8 mouse cellular contexts compared by ENCODE assay signal in genomic region chr4:150396826-150397620, GRCm38 (mm10).
DNase-seq lines count a peak whose midpoint lies in the region; ATAC-seq and TF ChIP-seq lines count a peak whose summit lies in the region.

No protein-coding gene starts in this region.

- no peak overlapping the region for H3K4me3 ChIP-seq in heart, embryonic 10.5 days
- no peak overlapping the region for H3K4me3 ChIP-seq in cortical plate, adult 2 months (ENCODE audit: insufficient read depth, low read length)
- H3K4me3 ChIP-seq in hindbrain, embryonic 11.5 days (ENCODE audit: low read depth, low read length) = no peak overlapping the region
- H3K4me3 ChIP-seq in liver, embryonic 12.5 days = no peak overlapping the region
- no peak overlapping the region for H3K4me3 ChIP-seq in stomach, embryonic 14.5 days (ENCODE audit: low read depth, low read length)

- no peaks in the 10 kb centered on the region for H3K9me3 ChIP-seq in heart, embryonic 10.5 days
- H3K9me3 ChIP-seq in hindbrain, embryonic 11.5 days (ENCODE audit: control insufficient read depth, low read length) = no peaks in the 10 kb centered on the region
- no peaks in the 10 kb centered on the region for H3K9me3 ChIP-seq in liver, embryonic 12.5 days (replicated peaks)
- no peaks in the 10 kb centered on the region for H3K9me3 ChIP-seq in stomach, embryonic 14.5 days (ENCODE audit: control insufficient read depth, low read depth, low read length)

- WGBS in heart, embryonic 10.5 days = 39% methylated on average over 13 of the region's 13 CpGs
- 23% methylated on average over 13 of the region's 13 CpGs for WGBS in hindbrain, embryonic 11.5 days
- 47% methylated on average over 13 of the region's 13 CpGs for WGBS in liver, embryonic 12.5 days (ENCODE audit: insufficient replicate concordance)
- WGBS in stomach, embryonic 14.5 days = 22% methylated on average over 13 of the region's 13 CpGs

- DNase-seq in heart, embryonic 10.5 days (ENCODE audit: low spot score) = no peak
- no peak for DNase-seq in heart, adult 8-10 months (ENCODE audit: low spot score)
- peak; percentile 57 for DNase-seq in hindbrain, embryonic 11.5 days (ENCODE audit: low spot score)
- no peak for DNase-seq in cerebellum, postnatal 4 days (ENCODE audit: low spot score in 2 of 2)
- DNase-seq in cerebellum, adult 9-11 months = no peak

- peak overlapping the region; percentile 74 for H3K27ac ChIP-seq in heart, embryonic 10.5 days
- peak overlapping the region; percentile 38; the same call in 1 of the 2 replicates for H3K27ac ChIP-seq in cortical plate, adult 2 months (ENCODE audit: insufficient read depth, low read length)
- H3K27ac ChIP-seq in hindbrain, embryonic 11.5 days (ENCODE audit: low read depth, low read length) = peak overlapping the region; percentile 79
- peak overlapping the region; percentile 6; the same call in 1 of the 2 replicates for H3K27ac ChIP-seq in liver, embryonic 12.5 days
- H3K27ac ChIP-seq in stomach, embryonic 14.5 days (ENCODE audit: low read length) = peak overlapping the region; percentile 71

- no peak for TF ChIP-seq POLR2A in cortical plate, adult 2 months (IDR thresholded peaks at IDR 0.05; ENCODE audit: extremely low read depth, insufficient read depth, low read length)

- peaks cover 87% of the 10 kb centered on the region for H3K4me1 ChIP-seq in heart, embryonic 10.5 days
- H3K4me1 ChIP-seq in cortical plate, adult 2 months (ENCODE audit: control insufficient read depth, insufficient read depth, low read length) = peaks cover 24% of the 10 kb centered on the region
- H3K4me1 ChIP-seq in hindbrain, embryonic 11.5 days (replicated peaks; ENCODE audit: control insufficient read depth, insufficient read depth, low read length) = peaks cover 33% of the 10 kb centered on the region
- H3K4me1 ChIP-seq in liver, embryonic 12.5 days = peaks cover 87% of the 10 kb centered on the region
- peaks cover 50% of the 10 kb centered on the region for H3K4me1 ChIP-seq in stomach, embryonic 14.5 days (ENCODE audit: control insufficient read depth, insufficient read depth, low read length)

- H3K9ac ChIP-seq in hindbrain, embryonic 11.5 days (ENCODE audit: low read depth, low read length) = peak overlapping the region; percentile 34; the same call in 1 of the 2 replicates
- no peak overlapping the region; the same call in 1 of the 2 replicates for H3K9ac ChIP-seq in liver, embryonic 12.5 days
- no peak overlapping the region for H3K9ac ChIP-seq in stomach, embryonic 14.5 days (replicated peaks; ENCODE audit: low read depth, low read length)

- no peaks in the 10 kb centered on the region for H3K27me3 ChIP-seq in heart, embryonic 10.5 days (ENCODE audit: insufficient read depth, poor library complexity, severe bottlenecking)
- no peaks in the 10 kb centered on the region for H3K27me3 ChIP-seq in hindbrain, embryonic 11.5 days (ENCODE audit: control insufficient read depth, insufficient read depth, low read length)
- H3K27me3 ChIP-seq in liver, embryonic 12.5 days (replicated peaks) = no peaks in the 10 kb centered on the region
- H3K27me3 ChIP-seq in stomach, embryonic 14.5 days (ENCODE audit: control insufficient read depth, insufficient read depth, low read length) = no peaks in the 10 kb centered on the region

- H3K4me2 ChIP-seq in hindbrain, embryonic 11.5 days (replicated peaks; ENCODE audit: low read depth, low read length) = peak overlapping the region; percentile 15; the same call in 1 of the 2 replicates
- H3K4me2 ChIP-seq in liver, embryonic 12.5 days = peak overlapping the region; percentile 2; the same call in 1 of the 2 replicates
- peak overlapping the region; percentile 6; the same call in 1 of the 2 replicates for H3K4me2 ChIP-seq in stomach, embryonic 14.5 days (replicated peaks; ENCODE audit: low read depth, low read length)

- peak; percentile 38; the same call in 1 of the 2 replicates for ATAC-seq in hindbrain, embryonic 11.5 days (ENCODE audit: low FRiP score)
- ATAC-seq in liver, embryonic 12.5 days = no peak
- ATAC-seq in stomach, embryonic 14.5 days (ENCODE audit: insufficient number of reproducible peaks, insufficient read depth, low FRiP score, low read depth) = peak; percentile 75

- TF ChIP-seq CTCF in cortical plate, adult 2 months (IDR thresholded peaks at IDR 0.05; ENCODE audit: extremely low read depth, insufficient read depth, low read length) = no peak

- H3K36me3 ChIP-seq in heart, embryonic 10.5 days = no peaks in the 10 kb centered on the region
- H3K36me3 ChIP-seq in hindbrain, embryonic 11.5 days (ENCODE audit: control insufficient read depth, insufficient read depth, low read length) = no peaks in the 10 kb centered on the region
- H3K36me3 ChIP-seq in liver, embryonic 12.5 days = no peaks in the 10 kb centered on the region
- no peaks in the 10 kb centered on the region for H3K36me3 ChIP-seq in stomach, embryonic 14.5 days (ENCODE audit: control insufficient read depth, insufficient read depth, low read length)

Comparison
In these comparisons a context has a peak if more than half of its experiments do, and no peak if none do; other contexts are left out.
1. H3K27ac ChIP-seq: peak in every context shown above with its lines; median percentile 79 in hindbrain, embryonic 11.5 days; 74 in heart, embryonic 10.5 days; 71 in stomach, embryonic 14.5 days; 38 in cortical plate, adult 2 months; 6 in liver, embryonic 12.5 days.